Mouse (Mus musculus): Measurements from ENCODE around the gene Hcn4. TPM values are rescaled to one million over a fixed set of nuclear protein-coding genes. Genes with fewer than 3 reads are reported as not detected.

Hcn4 gene
- polyA plus RNA-seq, 1 experiment from 2014 or later: 0.26 TPM

- no peak overlapping the region for H3K9ac ChIP-seq (ENCODE audit: low read depth, low read length)
- H3K9me3 ChIP-seq (ENCODE audit: control insufficient read depth, low read length): no peaks in the 10 kb centered on the region
- H3K27ac ChIP-seq (replicated peaks; ENCODE audit: low read depth, low read length): no peak overlapping the region
- no peaks in the 10 kb centered on the region for H3K27me3 ChIP-seq (replicated peaks; ENCODE audit: control insufficient read depth, insufficient read depth, low read length)
- peaks cover 79% of the 10 kb centered on the region for H3K36me3 ChIP-seq (ENCODE audit: control insufficient read depth, insufficient read depth, low read length)
- 67% methylated on average over 1 of the region's 1 CpGs for WGBS
- no peak for DNase-seq (ENCODE audit: low spot score)
- no peaks in the 10 kb centered on the region for H3K4me1 ChIP-seq (ENCODE audit: control insufficient read depth, insufficient read depth, low read length)
- no peak overlapping the region for H3K4me2 ChIP-seq (ENCODE audit: low read depth, low read length)
- no peak overlapping the region for H3K4me3 ChIP-seq (ENCODE audit: low read depth, low read length)
- ATAC-seq (ENCODE audit: low read depth): no peak
Observed at GRCm38 (mm10) chr9:58882686-58883085, 59.5 kb downstream of the Hcn4 start.

- no peak overlapping the region for H3K27ac ChIP-seq (replicated peaks; ENCODE audit: low read depth, low read length)
- no peak for ATAC-seq (ENCODE audit: low read depth)
- WGBS: 85% methylated on average over 12 of the region's 12 CpGs
Observed at GRCm38 (mm10) chr9:58889782-58890448, 66.7 kb downstream of the Hcn4 start.

GRCm38 (mm10) chr9:58890893-58891292 is 67.7 kb downstream of the Hcn4 start:
- no peaks in the 10 kb centered on the region for H3K9me3 ChIP-seq (ENCODE audit: control insufficient read depth, low read length)
- no peaks in the 10 kb centered on the region for H3K4me1 ChIP-seq (ENCODE audit: control insufficient read depth, insufficient read depth, low read length)
- H3K27ac ChIP-seq (replicated peaks; ENCODE audit: low read depth, low read length): no peak overlapping the region
- H3K27me3 ChIP-seq (replicated peaks; ENCODE audit: control insufficient read depth, insufficient read depth, low read length): no peaks in the 10 kb centered on the region
- no peak overlapping the region for H3K4me3 ChIP-seq (ENCODE audit: low read depth, low read length)
- ATAC-seq (ENCODE audit: low read depth) (no peak), DNase-seq (ENCODE audit: low spot score) (no peak)
- peaks cover 70% of the 10 kb centered on the region for H3K36me3 ChIP-seq (ENCODE audit: control insufficient read depth, insufficient read depth, low read length)
- no peak overlapping the region for H3K4me2 ChIP-seq (ENCODE audit: low read depth, low read length)
- WGBS: 81% methylated on average over 8 of the region's 8 CpGs
- H3K9ac ChIP-seq (ENCODE audit: low read depth, low read length): no peak overlapping the region

More at GRCm38 (mm10) chr9:58889782-58890448, 66.7 kb downstream of the Hcn4 start:
- Histone ChIP-seq H3K9ac (ENCODE audit: low read depth, low read length) (no peak overlapping the region), H3K4me1 (ENCODE audit: control insufficient read depth, insufficient read depth, low read length) (no peaks in the 10 kb centered on the region), H3K27me3 (replicated peaks; ENCODE audit: control insufficient read depth, insufficient read depth, low read length) (no peaks in the 10 kb centered on the region), H3K36me3 (ENCODE audit: control insufficient read depth, insufficient read depth, low read length) (peaks cover 80% of the 10 kb centered on the region), H3K4me3 (ENCODE audit: low read depth, low read length) (no peak overlapping the region), H3K9me3 (ENCODE audit: control insufficient read depth, low read length) (no peaks in the 10 kb centered on the region), H3K4me2 (ENCODE audit: low read depth, low read length) (no peak overlapping the region)
- no peak for DNase-seq (ENCODE audit: low spot score)

- Histone ChIP-seq H3K27me3 (replicated peaks; ENCODE audit: control insufficient read depth, insufficient read depth, low read length) (no peaks in the 10 kb centered on the region), H3K27ac (replicated peaks; ENCODE audit: low read depth, low read length) (peak overlapping the region; percentile 28; the same call in 1 of the 2 replicates), H3K36me3 (ENCODE audit: control insufficient read depth, insufficient read depth, low read length) (peaks cover 66% of the 10 kb centered on the region), H3K9me3 (ENCODE audit: control insufficient read depth, low read length) (no peaks in the 10 kb centered on the region), H3K4me3 (ENCODE audit: low read depth, low read length) (no peak overlapping the region), H3K9ac (ENCODE audit: low read depth, low read length) (no peak overlapping the region), H3K4me1 (ENCODE audit: control insufficient read depth, insufficient read depth, low read length) (no peaks in the 10 kb centered on the region), H3K4me2 (ENCODE audit: low read depth, low read length) (no peak overlapping the region)
- DNase-seq (ENCODE audit: low spot score): peak; percentile 16
- ATAC-seq (ENCODE audit: low read depth): no peak
- 76% methylated on average over 6 of the region's 6 CpGs for WGBS
Observed at GRCm38 (mm10) chr9:58891840-58892640, 68.8 kb downstream of the Hcn4 start.

- no peaks in the 10 kb centered on the region for H3K9me3 ChIP-seq (ENCODE audit: control insufficient read depth, low read length)
- no peak for ATAC-seq (ENCODE audit: low read depth)
- H3K27ac ChIP-seq (replicated peaks; ENCODE audit: low read depth, low read length): no peak overlapping the region
- peaks cover 47% of the 10 kb centered on the region for H3K36me3 ChIP-seq (ENCODE audit: control insufficient read depth, insufficient read depth, low read length)
- no peak overlapping the region for H3K4me2 ChIP-seq (ENCODE audit: low read depth, low read length)
- no peaks in the 10 kb centered on the region for H3K4me1 ChIP-seq (ENCODE audit: control insufficient read depth, insufficient read depth, low read length)
- H3K9ac ChIP-seq (ENCODE audit: low read depth, low read length): no peak overlapping the region
- H3K4me3 ChIP-seq (ENCODE audit: low read depth, low read length): no peak overlapping the region
- H3K27me3 ChIP-seq (replicated peaks; ENCODE audit: control insufficient read depth, insufficient read depth, low read length): no peaks in the 10 kb centered on the region
- DNase-seq (ENCODE audit: low spot score): no peak
Observed at GRCm38 (mm10) chr9:58899602-58900001, 76.4 kb downstream of the Hcn4 start.

- no peaks in the 10 kb centered on the region for H3K27me3 ChIP-seq (replicated peaks; ENCODE audit: control insufficient read depth, insufficient read depth, low read length)
- peaks cover 57% of the 10 kb centered on the region for H3K36me3 ChIP-seq (ENCODE audit: control insufficient read depth, insufficient read depth, low read length)
- H3K9me3 ChIP-seq (ENCODE audit: control insufficient read depth, low read length): no peaks in the 10 kb centered on the region
- 63% methylated on average over 6 of the region's 6 CpGs for WGBS
- H3K9ac ChIP-seq (ENCODE audit: low read depth, low read length): no peak overlapping the region
- no peak overlapping the region for H3K4me3 ChIP-seq (ENCODE audit: low read depth, low read length)
- DNase-seq (ENCODE audit: low spot score) (peak; percentile 53), ATAC-seq (ENCODE audit: low read depth) (no peak)
- no peak overlapping the region for H3K4me2 ChIP-seq (ENCODE audit: low read depth, low read length)
- H3K27ac ChIP-seq (replicated peaks; ENCODE audit: low read depth, low read length): no peak overlapping the region
- H3K4me1 ChIP-seq (ENCODE audit: control insufficient read depth, insufficient read depth, low read length): no peaks in the 10 kb centered on the region
Observed at GRCm38 (mm10) chr9:58902869-58903585, 79.8 kb downstream of the Hcn4 start.

Other genes with a start within 250 kb of the Hcn4 start
- 151 and 173 TPM in 2 replicates for gene Nptn, start 241.2 kb upstream of the Hcn4 start, polyA plus RNA-seq (2014; fragmentation: Nextera tagmentation; extraction: Ambion mirVana)
- gene Rec114, start 79.4 kb upstream of the Hcn4 start, polyA plus RNA-seq (2014; fragmentation: Nextera tagmentation; extraction: Ambion mirVana): 2.6 and 3.2 TPM in 2 replicates
- 43.1 and 48.9 TPM in 2 replicates for gene Neo1, start 213.0 kb downstream of the Hcn4 start, polyA plus RNA-seq (2014; fragmentation: Nextera tagmentation; extraction: Ambion mirVana)